Mouse (Mus musculus) left cerebral cortex, adult 18-20 months (tissue): ENCODE results near the gene Traf2. TPM values are rescaled to one million over a fixed set of nuclear protein-coding genes. Genes with fewer than 3 reads are reported as not detected.

ENCODE experiments used
- DNase-seq, 2 experiments: peaks; one replicate each; pipeline ENCODE4 v3.0.0; 2021 to 2022; ENCODE audit warnings: low spot score in 2 of 2, mixed read lengths in 1 of 2
- long read RNA-seq, 2 experiments: library from polyadenylated mRNA; stranded (forward); transcript quantifications; one replicate each; pipeline ENCODE4 v2.0.0; 2021
- total RNA-seq, 2 experiments: library from RNA; stranded (reverse); gene quantifications; 2 replicates each; pipeline ENCODE4 v1.2.3; 2021

Traf2 gene
- total RNA-seq = 10 to 100 TPM; 11.6 to 11.9 TPM
- long read RNA-seq, experiment 1, transcript Traf2-201 (11 exons, 3,044 nt) = major isoform, 14 of 21 reads
- long read RNA-seq, experiment 1, partial matches to known transcripts = 3 of 21 reads
- long read RNA-seq, experiment 1, other reads (novel, unspliced or antisense) = 2 of 21 reads
- long read RNA-seq, experiment 2, transcript Traf2-201 (11 exons, 3,044 nt) = major isoform, 10 of 17 reads
- long read RNA-seq, experiment 2, partial matches to known transcripts = 4 of 17 reads
- long read RNA-seq, experiment 2, other reads (novel, unspliced or antisense) = 2 of 17 reads

DNA sequence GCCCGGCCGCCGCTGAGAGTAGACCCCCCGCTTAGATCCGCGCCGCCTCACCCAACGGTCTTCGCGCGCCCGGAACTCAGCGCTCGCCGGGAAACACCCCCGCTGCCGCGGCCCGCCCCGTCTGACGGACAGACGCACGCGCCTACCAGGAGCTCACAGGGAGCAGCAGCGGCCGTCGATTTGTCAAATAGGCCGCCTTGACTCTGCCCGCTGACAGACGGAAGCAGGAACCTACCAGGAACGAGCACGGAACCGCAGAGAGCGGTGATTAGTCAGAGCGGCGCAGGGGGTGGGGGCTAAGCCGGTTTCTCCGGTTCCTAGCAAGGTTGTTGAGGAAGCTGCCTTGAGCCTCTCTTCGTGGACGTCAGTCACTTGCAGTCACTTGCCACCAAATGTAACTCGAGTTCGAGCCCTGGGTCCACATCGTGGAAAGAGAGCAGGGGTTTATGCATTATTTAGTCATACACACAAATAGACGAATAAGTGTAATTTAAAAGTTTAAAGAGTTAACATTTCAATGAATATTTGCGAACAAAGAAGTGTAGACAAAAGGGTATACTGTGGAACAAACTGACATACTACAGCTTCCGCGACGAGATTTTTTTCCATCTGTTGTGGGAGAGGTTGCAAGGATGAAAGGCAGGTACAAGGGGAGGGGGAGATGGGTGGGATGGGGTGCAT is at the start of gene Traf2:
TSS of gene Traf2 (minus strand) at position 130 of the 681 bp plus-strand sequence.
- peak; percentile 99 for DNase-seq

DNA sequence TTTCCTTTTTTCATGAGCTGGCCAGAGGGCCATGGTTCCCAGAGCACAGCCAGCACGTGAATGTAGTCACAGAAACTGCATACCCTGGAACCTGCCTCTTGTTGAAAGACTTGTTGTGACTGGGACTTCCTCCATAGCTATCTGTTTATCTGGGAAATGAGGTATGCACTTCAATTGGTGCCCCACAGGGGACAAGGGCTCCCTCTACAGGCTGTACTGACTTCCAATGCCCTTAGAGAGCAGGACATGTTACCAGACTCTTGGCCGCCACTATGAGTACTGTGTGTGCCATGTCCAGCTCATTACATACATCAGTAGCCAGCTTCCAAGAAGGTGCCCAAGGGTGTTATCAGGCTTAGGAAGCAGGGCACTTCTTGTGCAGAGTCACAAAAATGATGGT is 45.1 kb upstream of the Traf2 start:
- DNase-seq = peak; percentile 52 to 64

DNA sequence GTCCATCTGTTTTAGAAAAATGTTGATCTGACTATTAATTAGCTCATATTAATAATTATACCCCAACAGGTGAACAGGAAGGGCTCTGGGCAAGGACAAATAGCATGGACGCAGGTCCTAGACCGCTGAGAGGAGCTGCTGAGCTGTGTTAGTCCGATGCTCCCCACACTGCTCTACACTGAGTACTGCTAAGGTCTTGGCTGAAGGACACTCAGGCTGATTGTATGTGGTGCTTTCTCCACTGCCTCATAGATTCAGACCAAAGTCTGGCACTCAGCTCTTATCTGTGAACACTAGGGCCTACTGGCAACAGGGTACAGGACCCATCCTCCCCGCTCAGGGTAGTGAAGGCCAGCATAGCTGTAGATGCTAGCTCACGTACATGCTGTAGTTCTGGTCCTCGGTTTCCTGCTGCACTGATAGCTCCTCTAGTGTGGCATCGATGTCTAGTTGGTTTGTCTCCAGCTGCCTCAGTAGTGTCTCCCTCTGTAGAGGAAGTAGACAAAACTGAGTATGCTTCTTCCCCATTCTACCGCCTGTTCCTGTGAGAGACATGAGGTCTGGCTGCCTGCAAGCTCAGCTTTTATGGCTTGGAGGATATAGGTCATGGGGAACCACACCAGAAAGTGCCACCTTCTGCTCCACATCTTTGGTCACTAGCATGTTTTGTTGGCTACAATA is 41.6 kb upstream of the Traf2 start:
- no peak for DNase-seq

DNA sequence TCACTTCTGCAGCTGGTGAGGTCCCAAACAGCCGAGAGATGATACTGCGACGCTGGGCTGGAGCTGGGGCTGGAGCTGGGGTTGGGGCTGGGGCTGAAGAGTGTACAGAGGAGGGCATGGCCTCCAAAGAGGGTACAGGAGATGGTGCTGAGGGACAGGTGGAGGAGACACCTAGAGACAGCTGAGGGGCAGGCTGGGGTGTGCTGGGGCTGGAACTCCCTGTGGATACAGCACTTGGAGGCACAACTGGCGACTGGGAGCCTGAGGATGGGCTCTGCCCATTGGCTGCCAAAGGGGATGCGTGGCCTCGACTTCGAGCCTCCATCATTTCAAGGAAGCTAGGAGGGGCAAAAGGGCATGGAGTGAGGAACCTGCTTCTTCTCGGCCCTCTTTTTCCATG is 40.5 kb upstream of the Traf2 start:
- no peak for DNase-seq

DNA sequence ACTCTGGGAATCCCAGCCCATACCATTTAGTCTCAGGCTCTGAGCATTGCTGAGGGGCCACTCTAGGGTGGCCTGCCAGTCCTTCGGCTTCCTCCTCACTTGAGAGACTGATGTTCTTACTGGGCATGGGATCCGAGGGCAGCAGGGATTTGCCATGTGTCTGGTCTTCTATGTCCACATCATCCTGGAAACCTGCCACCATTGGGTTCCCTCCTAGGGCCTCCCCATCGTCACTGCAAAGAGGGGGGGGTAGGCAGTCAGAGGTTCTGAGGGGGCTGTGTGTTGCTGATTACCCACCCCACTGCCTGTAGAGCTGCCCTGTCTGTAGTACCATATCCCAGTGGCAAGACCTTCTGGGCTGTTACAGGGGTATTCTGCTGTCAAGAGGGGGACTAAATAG is 38.9 kb upstream of the Traf2 start:
- no peak for DNase-seq

- DNase-seq = no peak
These were observed 38.1 kb upstream of the Traf2 start for GRCm38 (mm10) chr2:25584856-25585255.

- DNase-seq = no peak
These were observed 37.4 kb upstream of the Traf2 start for GRCm38 (mm10) chr2:25584152-25584551.

DNA sequence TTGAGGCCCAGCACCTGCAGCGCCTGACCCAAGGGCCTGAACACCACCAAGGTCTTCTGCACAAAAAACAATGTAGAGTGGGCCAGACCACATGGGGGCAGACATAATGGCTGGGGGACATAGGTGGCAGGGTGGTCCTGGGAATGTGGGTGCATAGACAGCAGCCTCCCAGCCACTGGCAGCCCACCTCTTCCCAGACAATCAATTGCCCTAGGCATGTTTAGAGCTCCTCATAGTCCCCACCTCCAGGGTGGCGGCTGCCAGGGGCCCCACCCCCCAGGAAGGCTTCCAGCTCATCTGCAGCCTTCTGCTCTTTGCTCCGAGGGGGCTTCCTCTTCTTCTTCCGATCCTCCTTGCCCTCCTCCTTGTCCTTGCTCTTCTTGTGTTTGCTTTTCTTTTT is 36.8 kb upstream of the Traf2 start:
- DNase-seq = no peak

GRCm38 (mm10) chr2:25583120-25583481 is 36.4 kb upstream of the Traf2 start:
- DNase-seq = no peak

- DNase-seq = peak; percentile 80 to 88
These were observed 35.9 kb upstream of the Traf2 start for GRCm38 (mm10) chr2:25582466-25583119.

- DNase-seq = peak in 1 of 2 experiments; percentile 52
These were observed 35.2 kb upstream of the Traf2 start for GRCm38 (mm10) chr2:25581901-25582301.

DNA sequence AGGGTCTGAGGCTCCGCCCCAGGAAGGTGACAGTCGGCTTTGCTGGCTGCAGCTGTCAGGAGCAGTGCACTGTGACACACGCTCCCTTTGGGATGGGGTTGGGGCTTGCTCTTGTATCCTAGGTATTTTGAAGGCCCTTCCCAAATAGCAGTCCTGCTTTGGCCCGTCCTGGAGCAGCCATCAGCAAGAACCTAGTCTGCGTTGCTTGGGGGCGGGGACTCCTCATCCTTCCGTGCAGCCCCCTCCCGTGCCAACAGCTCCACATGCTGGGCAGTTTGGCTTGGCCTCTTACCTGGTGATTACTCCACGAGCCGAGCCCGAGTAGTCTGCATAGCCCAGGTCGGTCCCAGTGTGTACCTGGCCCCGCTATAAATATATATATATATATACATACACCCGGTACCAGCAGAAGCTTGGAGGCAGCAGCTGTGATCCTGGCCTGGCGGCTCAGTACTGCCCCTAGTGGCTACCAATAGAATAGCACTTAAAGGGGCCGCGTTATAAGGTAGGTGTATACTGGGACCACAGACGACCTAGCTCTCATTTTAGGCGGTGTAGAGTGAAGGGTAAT is 34.6 kb upstream of the Traf2 start, which contains the start of gene Ajm1:
TSS of gene Ajm1 (minus strand) at position 464 of the 571 bp plus-strand sequence.
- DNase-seq = peak; percentile 74 to 77

GRCm38 (mm10) chr2:25580621-25581101 is 33.9 kb upstream of the Traf2 start:
- peak in 1 of 2 experiments; percentile 45 for DNase-seq

DNA sequence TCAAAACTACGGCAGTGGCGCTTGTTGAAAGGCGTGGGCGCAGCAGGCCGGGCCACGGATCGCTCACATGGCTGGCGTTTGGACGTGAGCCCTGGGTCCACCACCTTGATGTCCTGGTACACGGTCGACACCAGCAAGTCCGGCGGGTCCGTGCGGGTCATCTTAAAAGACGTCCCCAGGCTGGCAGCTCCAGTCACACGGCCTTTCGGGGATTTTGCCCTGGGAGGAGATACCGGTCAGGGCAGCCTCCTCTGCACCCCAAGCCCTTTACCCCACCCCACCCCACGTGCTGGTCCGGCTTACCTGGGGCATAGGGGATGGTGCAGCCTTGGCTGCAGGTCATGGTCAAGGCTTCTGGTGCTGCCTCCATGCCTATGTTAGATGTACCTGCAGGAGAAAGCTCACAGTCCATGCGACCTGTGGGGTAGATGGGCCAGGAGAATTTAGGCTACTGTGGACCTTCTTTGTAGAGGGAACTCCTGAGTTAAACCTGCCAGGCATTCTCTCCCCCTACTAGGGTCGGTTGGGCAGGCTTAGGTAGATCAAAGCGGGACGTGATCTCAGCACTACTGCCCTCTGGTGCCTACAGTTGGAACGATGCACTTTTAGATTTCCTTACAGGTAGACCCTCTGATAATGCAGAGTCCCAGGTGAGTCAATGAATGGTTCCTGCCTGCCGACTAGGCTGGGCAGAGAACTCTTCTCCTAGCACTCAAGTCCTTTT is 33.2 kb upstream of the Traf2 start:
- peak; percentile 53 to 60 for DNase-seq

GRCm38 (mm10) chr2:25578796-25579736 is 32.3 kb upstream of the Traf2 start:
- no peak for DNase-seq

DNA sequence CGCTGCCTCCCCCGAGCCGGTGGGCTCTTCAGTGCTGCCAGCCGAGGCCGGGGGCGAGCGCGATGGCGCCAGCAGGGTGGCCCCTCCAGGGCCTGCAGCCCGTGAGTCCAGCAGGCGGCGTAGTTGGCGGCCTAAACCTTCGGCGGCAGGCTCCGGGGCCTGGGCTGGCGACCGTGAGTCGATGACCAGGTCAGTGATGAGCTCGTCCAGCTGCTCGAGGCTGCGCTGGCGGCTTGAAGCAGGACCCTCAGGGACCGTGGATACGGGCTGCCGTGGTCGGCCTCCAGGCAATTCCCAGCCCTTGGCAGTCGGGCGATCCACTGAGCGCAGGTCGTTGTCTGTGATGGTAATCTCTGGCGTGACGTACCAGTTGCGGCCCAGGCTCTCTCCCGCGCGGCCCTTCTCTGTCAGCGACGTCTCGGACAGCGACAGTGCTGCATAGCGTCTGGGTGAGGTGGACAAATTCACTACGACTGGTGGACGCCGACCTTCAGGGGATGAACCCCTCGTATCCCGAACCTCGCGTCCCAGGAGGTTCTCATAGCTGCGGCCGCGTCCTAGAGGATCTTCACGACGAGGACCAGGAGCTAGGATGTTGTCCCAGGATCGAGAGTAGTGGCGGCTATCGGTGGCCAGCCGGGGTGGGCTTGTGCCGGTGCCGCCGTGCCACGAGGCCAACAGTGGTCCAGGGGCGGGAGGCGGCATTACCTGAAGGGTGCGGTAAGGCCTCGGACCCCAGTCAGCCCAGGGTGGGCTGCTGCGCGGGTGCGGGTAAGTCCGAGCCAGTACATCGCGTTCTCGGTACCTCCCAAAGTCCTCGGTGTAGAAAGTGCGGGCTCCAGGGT is 31.4 kb upstream of the Traf2 start:
- DNase-seq = no peak

GRCm38 (mm10) chr2:25576965-25577891 is 30.5 kb upstream of the Traf2 start:
- DNase-seq = peak in 1 of 2 experiments; percentile 49
